Mouse (Mus musculus) liver, embryonic 14.5 days (tissue): Measurements from ENCODE around the gene Dhrs2. TPM values are rescaled to one million over a fixed set of nuclear protein-coding genes. Genes with fewer than 3 reads are reported as not detected.

ENCODE experiments used
- ATAC-seq: fragments of 200-750 bp; cut with Nextera tagmentation; 2 replicates; pipeline ENCODE4 v1.8.0; 2017; ENCODE audit warnings: moderate number of reproducible peaks, mild to moderate bottlenecking, moderate library complexity; ENCODE audit not compliant: insufficient read depth
- DNase-seq, 3 experiments: peaks; one replicate each; pipeline ENCODE4 v3.0.0-alpha.2; 2012 to 2013; ENCODE audit warnings: low read depth in 3 of 3, low spot score in 3 of 3
- H3K27ac ChIP-seq: fragments of 300-500 bp; sonication (generic); 2 replicates; pipeline ENCODE4 v1.5.1; 2014; ENCODE audit warnings: moderate library complexity, mild to moderate bottlenecking, control low read depth, inconsistent platforms
- H3K27me3 ChIP-seq: fragments of 300-500 bp; sonication (generic); 2 replicates; pipeline ENCODE4 v1.6.1; 2014; ENCODE audit warnings: mild to moderate bottlenecking, low read length, moderate library complexity; ENCODE audit not compliant: control insufficient read depth, insufficient read depth
- H3K36me3 ChIP-seq: fragments of 300-500 bp; sonication (generic); replicated peaks from 2 replicates; pipeline ENCODE4 v1.6.1; 2014; ENCODE audit warnings: low read depth; ENCODE audit not compliant: control insufficient read depth, insufficient read depth
- H3K4me1 ChIP-seq, 2 experiments: fragments of 200-500 bp in 1 of 2; fragments of 300-500 bp in 1 of 2; sonication (generic) in 1 of 2; replicated peaks; 2 replicates each; pipeline ENCODE4 v1.6.1; 2012 to 2014; ENCODE audit warnings: antibody characterized with exemption in 1 of 2, inconsistent platforms in 1 of 2, low read length in 1 of 2; ENCODE audit not compliant: control insufficient read depth in 2 of 2, insufficient read depth in 2 of 2
- H3K4me2 ChIP-seq: fragments of 300-500 bp; sonication (generic); 2 replicates; pipeline ENCODE4 v1.6.1; 2014; ENCODE audit warnings: low read depth, mild to moderate bottlenecking, control low read depth, moderate library complexity
- H3K4me3 ChIP-seq, 2 experiments: fragments of 200-500 bp in 1 of 2; fragments of 300-500 bp in 1 of 2; sonication (generic) in 1 of 2; 2 replicates each; pipeline ENCODE4 v1.5.1; 2012 to 2014; ENCODE audit warnings: low read depth in 2 of 2, low read length in 2 of 2, mild to moderate bottlenecking in 2 of 2, control low read depth in 1 of 2, inconsistent platforms in 1 of 2, moderate library complexity in 1 of 2; ENCODE audit not compliant: insufficient read depth in 1 of 2
- H3K9ac ChIP-seq: fragments of 300-500 bp; sonication (generic); replicated peaks from 2 replicates; pipeline ENCODE4 v1.6.1; 2014; ENCODE audit warnings: mild to moderate bottlenecking, control low read depth, moderate library complexity
- H3K9me3 ChIP-seq: fragments of 300-500 bp; sonication (generic); 2 replicates; pipeline ENCODE4 v1.6.1; 2016; ENCODE audit warnings: low read length, mixed read lengths; ENCODE audit not compliant: control insufficient read depth
- CTCF ChIP-seq: IDR thresholded peaks from 2 replicates; pipeline ENCODE4 v1.5.1; 2016; ENCODE audit warnings: antibody characterized with exemption, low read depth, control low read depth
- EP300 ChIP-seq: IDR thresholded peaks from 2 replicates; pipeline ENCODE4 v1.6.1; 2016; ENCODE audit warnings: antibody characterized with exemption, low read depth
- WGBS: fragments of 180-500 bp; shearing (Covaris S2); extraction: QIAGEN DNeasy Blood & Tissue Kit; methylation state at CpG from one replicate; pipeline ENCODE4 v1.1.7; 2014; ENCODE audit not compliant: insufficient replicate concordance; 5-methylcytosine and 5-hydroxymethylcytosine counted together
- polyA plus RNA-seq, 2 experiments: library from polyadenylated mRNA; depleted of rRNA in 1 of 2; stranded (reverse) in 1 of 2; unstranded in 1 of 2; fragments of >200 nt; fragmentation: Nextera tagmentation in 1 of 2; extraction: Ambion mirVana in 1 of 2; gene quantifications; 2 replicates each; pipeline versions ENCODE4 v1.2.1 to v1.2.3; 2012 to 2014

Dhrs2 gene
- polyA plus RNA-seq, 2 experiments = 0.06 TPM; not detected in 1

DNA sequence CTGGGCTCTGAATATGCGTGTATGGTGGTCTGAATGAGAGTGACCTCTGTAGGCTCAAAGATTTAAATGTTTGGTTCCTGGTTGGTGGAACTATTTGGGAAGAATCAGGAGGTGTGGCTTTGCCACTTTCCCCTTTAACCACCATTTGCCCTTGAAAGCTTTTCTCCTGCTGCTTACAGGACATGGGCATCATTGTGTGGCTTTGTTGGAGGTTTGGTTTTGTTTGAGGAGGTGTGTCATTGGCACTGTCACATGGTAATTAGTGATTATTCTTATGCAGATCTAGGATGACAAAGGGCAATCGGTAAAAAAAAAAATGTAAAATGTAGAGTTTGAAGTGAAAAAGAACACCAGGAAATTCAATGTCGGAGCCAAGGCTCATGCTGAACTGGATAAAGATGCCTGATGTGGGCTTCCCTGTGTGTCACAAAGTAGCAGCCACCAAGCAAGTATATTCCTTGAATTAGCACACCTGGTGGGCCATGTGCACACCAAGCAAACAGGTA is 37.1 kb upstream of the Dhrs2 start:
- Histone ChIP-seq H3K4me1 (no peaks in the 10 kb centered on the region), H3K9ac (no peak overlapping the region), H3K9me3 (no peaks in the 10 kb centered on the region), H3K4me2 (no peak overlapping the region), H3K27me3 (no peaks in the 10 kb centered on the region), H3K4me3 (no peak overlapping the region), H3K27ac (no peak overlapping the region), H3K36me3 (no peaks in the 10 kb centered on the region)
- ATAC-seq (no peak), DNase-seq (no peak)
- 65% methylated on average over 3 of the region's 3 CpGs for WGBS
- no peak for TF ChIP-seq EP300
- no peak for TF ChIP-seq CTCF

DNA sequence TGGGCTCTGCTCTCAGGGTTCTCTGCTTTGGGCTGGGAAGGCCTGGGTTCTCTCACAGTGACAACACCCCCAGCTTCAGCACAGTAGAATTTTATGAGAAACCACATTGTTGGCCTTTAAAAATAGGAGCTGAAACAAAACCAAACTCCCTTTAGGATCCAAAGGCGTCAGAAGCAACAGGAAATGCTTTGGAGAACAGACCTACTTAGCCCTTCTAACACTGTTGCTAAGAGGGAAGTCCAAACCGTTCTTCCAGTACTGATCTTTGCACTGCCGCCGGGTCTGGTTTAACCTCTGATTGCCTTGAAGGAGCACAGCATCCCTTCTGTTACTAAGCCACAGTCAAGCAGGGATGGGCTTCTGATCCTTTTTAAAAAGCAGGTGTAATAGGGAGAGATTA is 33.3 kb upstream of the Dhrs2 start:
- Histone ChIP-seq H3K36me3 (no peaks in the 10 kb centered on the region), H3K27me3 (no peaks in the 10 kb centered on the region), H3K9me3 (no peaks in the 10 kb centered on the region), H3K4me3 (no peak overlapping the region), H3K9ac (no peak overlapping the region), H3K4me2 (no peak overlapping the region), H3K27ac (no peak overlapping the region), H3K4me1 (no peaks in the 10 kb centered on the region)
- DNase-seq = no peak
- 12% methylated on average over 4 of the region's 4 CpGs for WGBS
- ATAC-seq = no peak
- TF ChIP-seq EP300 (no peak), CTCF (no peak)

DNA sequence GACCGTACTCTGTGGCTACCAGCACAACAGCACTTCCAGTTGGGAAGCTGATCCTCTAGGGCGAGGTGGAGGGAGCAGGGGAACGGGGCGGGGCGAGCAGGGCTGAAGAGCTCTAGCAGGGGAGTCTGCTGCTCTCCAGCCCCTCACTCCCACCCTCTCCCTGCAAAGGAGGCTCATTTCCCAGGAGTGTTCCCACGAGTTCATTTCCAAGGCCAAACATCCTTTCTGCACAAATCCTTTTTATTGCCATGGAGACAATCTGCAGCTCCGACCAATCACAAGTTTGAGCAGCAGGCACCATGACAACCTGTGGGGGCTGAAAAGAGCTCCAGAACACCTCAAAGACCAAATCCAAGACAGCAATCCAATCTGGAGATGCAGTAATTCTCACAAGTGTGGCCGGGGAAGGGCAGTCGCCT is 32.4 kb upstream of the Dhrs2 start:
- H3K27ac ChIP-seq = no peak overlapping the region
- no peaks in the 10 kb centered on the region for H3K4me1 ChIP-seq
- no peaks in the 10 kb centered on the region for H3K9me3 ChIP-seq
- no peaks in the 10 kb centered on the region for H3K36me3 ChIP-seq
- H3K27me3 ChIP-seq = no peaks in the 10 kb centered on the region
- no peak overlapping the region for H3K4me2 ChIP-seq
- no peak for ATAC-seq
- TF ChIP-seq CTCF (no peak), EP300 (no peak)
- DNase-seq = no peak
- H3K4me3 ChIP-seq = no peak overlapping the region
- 53% methylated on average over 9 of the region's 9 CpGs for WGBS
- H3K9ac ChIP-seq = no peak overlapping the region

DNA sequence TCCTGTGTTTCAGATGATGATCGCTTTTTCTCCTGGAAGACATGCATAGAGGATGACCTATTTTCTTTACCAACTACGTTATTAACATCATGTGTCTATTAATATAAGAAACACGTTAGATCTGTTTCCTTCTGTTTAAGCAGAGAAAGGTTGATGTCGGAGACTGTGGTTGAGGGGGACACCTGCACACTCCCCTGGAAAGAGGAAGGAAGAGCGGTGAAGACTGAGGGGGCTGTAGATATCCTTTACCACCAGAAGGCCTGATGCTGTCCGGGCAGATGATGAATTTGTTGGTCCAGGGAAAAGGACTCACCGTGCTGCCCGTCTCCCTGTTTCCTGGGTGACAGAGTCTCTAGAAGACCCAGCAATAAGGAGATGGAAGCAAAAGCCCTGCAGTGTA is 28.5 kb upstream of the Dhrs2 start:
- Histone ChIP-seq H3K4me1 (0 out of 4 replicates have a peak, but pooled peaks cover 0 to 4% of the 10 kb centered on the region in 2 experiments), H3K4me2 (no peak overlapping the region), H3K27me3 (no peaks in the 10 kb centered on the region), H3K36me3 (no peaks in the 10 kb centered on the region), H3K27ac (no peak overlapping the region), H3K4me3 (no peak overlapping the region), H3K9ac (no peak overlapping the region), H3K9me3 (no peaks in the 10 kb centered on the region)
- TF ChIP-seq CTCF = no peak
- no peak for TF ChIP-seq EP300
- no peak for ATAC-seq
- 21% methylated on average over 8 of the region's 8 CpGs for WGBS
- no peak for DNase-seq

DNA sequence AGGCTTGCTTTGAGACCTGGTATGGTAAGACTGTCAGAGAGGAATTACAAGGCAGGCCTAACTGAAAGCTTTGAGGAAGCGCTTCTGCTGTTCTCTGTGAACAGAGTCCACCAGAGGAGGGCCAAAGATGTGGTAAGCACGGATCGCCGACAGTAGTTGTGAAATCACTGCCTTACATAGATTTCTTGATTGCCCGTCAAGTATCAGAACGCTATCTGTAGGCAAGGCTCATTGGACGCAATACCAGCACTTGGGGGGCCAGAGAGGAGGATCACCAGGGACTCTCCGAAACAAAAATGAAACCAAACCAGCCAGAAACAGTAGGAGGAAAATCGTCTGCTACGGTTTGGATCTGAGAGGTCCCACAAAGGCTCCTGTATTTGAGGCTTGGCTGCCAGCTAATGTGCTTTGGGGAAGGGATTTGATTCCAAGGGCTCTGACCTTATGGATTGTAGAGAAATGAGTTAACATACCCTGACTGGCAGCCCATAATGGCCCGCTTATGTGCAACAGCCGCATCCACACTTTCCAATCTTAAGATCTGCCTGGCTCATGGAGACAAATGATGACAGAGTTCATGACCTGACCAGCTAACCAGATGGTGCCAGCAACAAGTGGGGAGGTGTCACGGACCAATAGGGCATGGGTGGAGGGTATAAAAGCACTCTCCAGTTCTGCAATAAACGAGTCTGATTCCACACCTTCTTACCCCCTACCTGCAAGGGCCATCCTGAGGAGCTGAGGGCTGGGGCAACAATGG is 27.8 kb upstream of the Dhrs2 start:
- no peaks in the 10 kb centered on the region for H3K9me3 ChIP-seq
- no peak for DNase-seq
- no peaks in the 10 kb centered on the region for H3K36me3 ChIP-seq
- TF ChIP-seq CTCF (no peak), EP300 (no peak)
- no peaks in the 10 kb centered on the region for H3K27me3 ChIP-seq
- no peak overlapping the region for H3K9ac ChIP-seq
- WGBS = 39% methylated on average over 14 of the region's 14 CpGs
- ATAC-seq = no peak
- no peak overlapping the region for H3K4me2 ChIP-seq
- no peak overlapping the region; a peak in 1 of 4 replicates for H3K4me3 ChIP-seq
- no peak overlapping the region for H3K27ac ChIP-seq
- H3K4me1 ChIP-seq = 0 out of 4 replicates have a peak, but pooled peaks cover 0 to 4% of the 10 kb centered on the region in 2 experiments
